Mouse (Mus musculus): ENCODE results near the gene Pla2g6. TPM values are rescaled to one million over a fixed set of nuclear protein-coding genes. Genes with fewer than 3 reads are reported as not detected.

Gene Pla2g6
- polyA plus RNA-seq, 1 experiment from 2014 or later: 9.9 TPM

- peaks cover 13% of the 10 kb centered on the region for H3K4me1 ChIP-seq (replicated peaks)
- WGBS: 3% methylated on average over 33 of the region's 33 CpGs
- H3K4me3 ChIP-seq: peak overlapping the region; percentile 48
- peaks cover 8% of the 10 kb centered on the region for H3K27me3 ChIP-seq
- H3K4me2 ChIP-seq: peak overlapping the region; percentile 93
- H3K27ac ChIP-seq: peak overlapping the region; percentile 71
- H3K36me3 ChIP-seq: no peaks in the 10 kb centered on the region
- peak overlapping the region; percentile 55 for H3K9ac ChIP-seq
- ATAC-seq (replicated peaks; ENCODE audit: insufficient number of reproducible peaks, insufficient read depth, low FRiP score, low read depth): peak; percentile 61; the same call in 1 of the 2 replicates
- no peaks in the 10 kb centered on the region for H3K9me3 ChIP-seq (replicated peaks)
Observed at GRCm38 (mm10) chr15:79270317-79271123, 57.7 kb downstream of the Pla2g6 start.

GRCm38 (mm10) chr15:79268521-79268920, 59.7 kb downstream of the Pla2g6 start:
- no peaks in the 10 kb centered on the region for H3K36me3 ChIP-seq

GRCm38 (mm10) chr15:79265384-79265783, 62.8 kb downstream of the Pla2g6 start:
- no peak overlapping the region for H3K4me2 ChIP-seq
- no peak for ATAC-seq (replicated peaks; ENCODE audit: insufficient number of reproducible peaks, insufficient read depth, low FRiP score, low read depth)
- H3K4me3 ChIP-seq: no peak overlapping the region
- peaks cover 36% of the 10 kb centered on the region for H3K27me3 ChIP-seq
- WGBS: 72% methylated on average over 4 of the region's 4 CpGs
- H3K9me3 ChIP-seq (replicated peaks): no peaks in the 10 kb centered on the region
- no peak overlapping the region for H3K9ac ChIP-seq
- H3K27ac ChIP-seq: no peak overlapping the region
- peaks cover 25% of the 10 kb centered on the region for H3K4me1 ChIP-seq (replicated peaks)
- H3K36me3 ChIP-seq: no peaks in the 10 kb centered on the region

More at GRCm38 (mm10) chr15:79268521-79268920, 59.7 kb downstream of the Pla2g6 start:
- H3K9ac ChIP-seq: no peak overlapping the region
- no peak overlapping the region for H3K4me3 ChIP-seq
- 13% methylated on average over 1 of the region's 1 CpGs for WGBS
- H3K27ac ChIP-seq: no peak overlapping the region
- ATAC-seq (replicated peaks; ENCODE audit: insufficient number of reproducible peaks, insufficient read depth, low FRiP score, low read depth): no peak
- no peak overlapping the region for H3K4me2 ChIP-seq
- H3K4me1 ChIP-seq (replicated peaks): peaks cover 13% of the 10 kb centered on the region
- no peaks in the 10 kb centered on the region for H3K9me3 ChIP-seq (replicated peaks)
- peaks cover 12% of the 10 kb centered on the region for H3K27me3 ChIP-seq

GRCm38 (mm10) chr15:79263726-79264125, 64.5 kb downstream of the Pla2g6 start:
- Histone ChIP-seq H3K4me2 (no peak overlapping the region), H3K27ac (no peak overlapping the region), H3K36me3 (no peaks in the 10 kb centered on the region), H3K27me3 (peaks cover 44% of the 10 kb centered on the region), H3K9me3 (replicated peaks) (no peaks in the 10 kb centered on the region), H3K4me1 (replicated peaks) (peaks cover 21% of the 10 kb centered on the region), H3K9ac (no peak overlapping the region), H3K4me3 (no peak overlapping the region)
- WGBS: 90% methylated on average over 6 of the region's 6 CpGs
- no peak for ATAC-seq (replicated peaks; ENCODE audit: insufficient number of reproducible peaks, insufficient read depth, low FRiP score, low read depth)

GRCm38 (mm10) chr15:79262786-79263309, 65.3 kb downstream of the Pla2g6 start:
- no peaks in the 10 kb centered on the region for H3K36me3 ChIP-seq
- 82% methylated on average over 3 of the region's 3 CpGs for WGBS
- peaks cover 49% of the 10 kb centered on the region for H3K27me3 ChIP-seq
- H3K4me3 ChIP-seq: peak overlapping the region; percentile 70; the same call in 1 of the 2 replicates
- no peak for ATAC-seq (replicated peaks; ENCODE audit: insufficient number of reproducible peaks, insufficient read depth, low FRiP score, low read depth)
- H3K27ac ChIP-seq: 0 out of 2 replicates have a peak overlapping the region, but pooled peaks have one; percentile 60
- no peaks in the 10 kb centered on the region for H3K9me3 ChIP-seq (replicated peaks)
- no peak overlapping the region for H3K9ac ChIP-seq
- H3K4me1 ChIP-seq (replicated peaks): peaks cover 21% of the 10 kb centered on the region
- peak overlapping the region; percentile 100; the same call in 1 of the 2 replicates for H3K4me2 ChIP-seq

GRCm38 (mm10) chr15:79262375-79262774, 65.8 kb downstream of the Pla2g6 start:
- Histone ChIP-seq H3K9ac (0 out of 2 replicates have a peak overlapping the region, but pooled peaks have one; percentile 75), H3K4me1 (replicated peaks) (peaks cover 21% of the 10 kb centered on the region), H3K27ac (peak overlapping the region; percentile 60; the same call in 1 of the 2 replicates), H3K4me3 (peak overlapping the region; percentile 70), H3K4me2 (peak overlapping the region; percentile 100), H3K36me3 (no peaks in the 10 kb centered on the region), H3K27me3 (peaks cover 49% of the 10 kb centered on the region), H3K9me3 (replicated peaks) (no peaks in the 10 kb centered on the region)
- WGBS: 21% methylated on average over 13 of the region's 13 CpGs
- ATAC-seq (replicated peaks; ENCODE audit: insufficient number of reproducible peaks, insufficient read depth, low FRiP score, low read depth): no peak

GRCm38 (mm10) chr15:79261757-79262156, 66.4 kb downstream of the Pla2g6 start:
- peak overlapping the region; percentile 60 for H3K27ac ChIP-seq
- no peaks in the 10 kb centered on the region for H3K9me3 ChIP-seq (replicated peaks)
- peaks cover 46% of the 10 kb centered on the region for H3K27me3 ChIP-seq
- no peaks in the 10 kb centered on the region for H3K36me3 ChIP-seq
- peak overlapping the region; percentile 70 for H3K4me3 ChIP-seq
- 0% methylated on average over 28 of the region's 28 CpGs for WGBS
- ATAC-seq (replicated peaks; ENCODE audit: insufficient number of reproducible peaks, insufficient read depth, low FRiP score, low read depth): peak; percentile 23; the same call in 1 of the 2 replicates
- peaks cover 21% of the 10 kb centered on the region for H3K4me1 ChIP-seq (replicated peaks)
- H3K9ac ChIP-seq: peak overlapping the region; percentile 75
- peak overlapping the region; percentile 100 for H3K4me2 ChIP-seq

GRCm38 (mm10) chr15:79261095-79261725, 67.0 kb downstream of the Pla2g6 start:
- ATAC-seq (replicated peaks; ENCODE audit: insufficient number of reproducible peaks, insufficient read depth, low FRiP score, low read depth): peak; percentile 59
- no peaks in the 10 kb centered on the region for H3K36me3 ChIP-seq
- H3K9ac ChIP-seq: peak overlapping the region; percentile 75
- H3K27ac ChIP-seq: peak overlapping the region; percentile 60
- H3K4me2 ChIP-seq: peak overlapping the region; percentile 100
- H3K4me1 ChIP-seq (replicated peaks): peaks cover 21% of the 10 kb centered on the region
- H3K9me3 ChIP-seq (replicated peaks): no peaks in the 10 kb centered on the region
- under 1% methylated on average over 60 of the region's 62 CpGs for WGBS
- H3K4me3 ChIP-seq: peak overlapping the region; percentile 70
- peaks cover 46% of the 10 kb centered on the region for H3K27me3 ChIP-seq

GRCm38 (mm10) chr15:79258521-79258920, 69.7 kb downstream of the Pla2g6 start:
- no peaks in the 10 kb centered on the region for H3K36me3 ChIP-seq
- no peak overlapping the region for H3K27ac ChIP-seq
- H3K9me3 ChIP-seq (replicated peaks): no peaks in the 10 kb centered on the region
- no peak overlapping the region for H3K4me3 ChIP-seq
- no peak overlapping the region for H3K4me2 ChIP-seq
- 25% methylated on average over 17 of the region's 17 CpGs for WGBS
- no peak overlapping the region for H3K9ac ChIP-seq
- H3K27me3 ChIP-seq: peaks cover 62% of the 10 kb centered on the region
- peaks cover 21% of the 10 kb centered on the region for H3K4me1 ChIP-seq (replicated peaks)
- no peak for ATAC-seq (replicated peaks; ENCODE audit: insufficient number of reproducible peaks, insufficient read depth, low FRiP score, low read depth)

GRCm38 (mm10) chr15:79254661-79255060, 73.5 kb downstream of the Pla2g6 start, which contains the start of gene Slc16a8:
TSS of gene Slc16a8 (minus strand) at chr15:79254761.
- peaks cover 47% of the 10 kb centered on the region for H3K27me3 ChIP-seq
- no peak within 1 kb of the TSS for H3K4me3 ChIP-seq
- ATAC-seq (replicated peaks; ENCODE audit: insufficient number of reproducible peaks, insufficient read depth, low FRiP score, low read depth): no peak
- no peaks in the 10 kb centered on the region for H3K36me3 ChIP-seq
- H3K4me2 ChIP-seq: no peak within 1 kb of the TSS
- H3K9me3 ChIP-seq (replicated peaks): no peaks in the 10 kb centered on the region
- H3K9ac ChIP-seq: no peak within 1 kb of the TSS
- H3K27ac ChIP-seq: no peak within 1 kb of the TSS
- WGBS: 39% methylated on average over 3 of the region's 3 CpGs
- H3K4me1 ChIP-seq (replicated peaks): peaks cover 13% of the 10 kb centered on the region

- no peak overlapping the region for H3K27ac ChIP-seq
- H3K4me3 ChIP-seq: peak overlapping the region; percentile 45
- no peak for ATAC-seq (replicated peaks; ENCODE audit: insufficient number of reproducible peaks, insufficient read depth, low FRiP score, low read depth)
- peaks cover 13% of the 10 kb centered on the region for H3K4me1 ChIP-seq (replicated peaks)
- H3K27me3 ChIP-seq: peaks cover 36% of the 10 kb centered on the region
- H3K9me3 ChIP-seq (replicated peaks): no peaks in the 10 kb centered on the region
- 32% methylated on average over 24 of the region's 24 CpGs for WGBS
- H3K36me3 ChIP-seq: peaks cover 10% of the 10 kb centered on the region; the same call in 1 of the 2 replicates
- peak overlapping the region; percentile 84 for H3K4me2 ChIP-seq
- peak overlapping the region; percentile 64 for H3K9ac ChIP-seq
Observed at GRCm38 (mm10) chr15:79252580-79252979, 75.6 kb downstream of the Pla2g6 start.

Measured in heart, embryonic 15.5 days (tissue).